Mouse (Mus musculus) myocyte (in vitro differentiated cells): ENCODE data around the gene Ror2.

Experiments
- E2F4 ChIP-seq: IDR thresholded peaks from one replicate; pipeline ENCODE4 v1.6.1; 2011; ENCODE audit warnings: mild to moderate bottlenecking, control low read depth, moderate library complexity; ENCODE audit not compliant: insufficient read depth
- MAX ChIP-seq: IDR thresholded peaks from one replicate; pipeline ENCODE4 v1.6.1; 2011; ENCODE audit warnings: low read depth, mild to moderate bottlenecking, control low read depth
- MYOD1 ChIP-seq, 3 experiments: IDR thresholded peaks; one replicate each; pipeline ENCODE4 v1.6.1; 2011; ENCODE audit warnings: control low read depth in 2 of 3, low read depth in 2 of 3, mild to moderate bottlenecking in 2 of 3, moderate library complexity in 1 of 3; ENCODE audit not compliant: insufficient read length in 2 of 3, control insufficient read depth in 1 of 3
- MYOG ChIP-seq, 3 experiments: IDR thresholded peaks; one replicate each; pipeline ENCODE4 v1.6.1; 2011; ENCODE audit warnings: control low read depth in 2 of 3, low read depth in 2 of 3, mild to moderate bottlenecking in 2 of 3; ENCODE audit not compliant: insufficient read length in 2 of 3, control insufficient read depth in 1 of 3, insufficient read depth in 1 of 3
- POLR2A ChIP-seq: IDR thresholded peaks from one replicate; pipeline ENCODE4 v1.6.1; 2011; ENCODE audit warnings: low read depth, mild to moderate bottlenecking, control low read depth, moderate library complexity; ENCODE audit not compliant: insufficient read length
- POLR2AphosphoS2 ChIP-seq: IDR thresholded peaks from one replicate; pipeline ENCODE4 v1.6.1; 2011; ENCODE audit warnings: low read depth, control low read depth; ENCODE audit not compliant: insufficient read length
- REST ChIP-seq: IDR thresholded peaks from one replicate; pipeline ENCODE4 v1.6.1; 2011; ENCODE audit warnings: mild to moderate bottlenecking, control low read depth, moderate library complexity; ENCODE audit not compliant: insufficient read depth, insufficient read length
- SRF ChIP-seq: IDR thresholded peaks from one replicate; pipeline ENCODE4 v1.6.1; 2011; ENCODE audit warnings: low read depth; ENCODE audit not compliant: control insufficient read depth, insufficient read length
- TCF12 ChIP-seq: IDR thresholded peaks from one replicate; pipeline ENCODE4 v1.6.1; 2011; ENCODE audit warnings: mild to moderate bottlenecking, control low read depth; ENCODE audit not compliant: poor library complexity, insufficient read depth, severe bottlenecking
- TCF3 ChIP-seq: IDR thresholded peaks from one replicate; pipeline ENCODE4 v1.6.1; 2011; ENCODE audit warnings: low read depth, control low read depth; ENCODE audit not compliant: insufficient read length
- USF1 ChIP-seq: IDR thresholded peaks from one replicate; pipeline ENCODE4 v1.6.1; 2011; ENCODE audit warnings: low read depth, mild to moderate bottlenecking, control low read depth, moderate library complexity

GRCm38 (mm10) chr13:53227019-53227418 is 58.9 kb downstream of the Ror2 start:
- no peak for TF ChIP-seq USF1
- TF ChIP-seq POLR2A = no peak
- TF ChIP-seq MYOD1 (IDR thresholded peaks at IDR 0.05; ENCODE audit: control insufficient read depth in 1 of 3, insufficient read length in 2 of 3, low read depth in 2 of 3) = no peak
- TF ChIP-seq TCF12 = no peak
- no peak for TF ChIP-seq MAX
- no peak for TF ChIP-seq POLR2AphosphoS2
- TF ChIP-seq REST = no peak
- no peak for TF ChIP-seq E2F4
- no peak for TF ChIP-seq TCF3
- no peak for TF ChIP-seq SRF
- no peak for TF ChIP-seq MYOG (IDR thresholded peaks at IDR 0.05; ENCODE audit: control insufficient read depth in 1 of 3, insufficient read depth in 1 of 3, insufficient read length in 2 of 3, low read depth in 2 of 3)
